Mouse (Mus musculus) spleen, embryonic (tissue): ENCODE data around the gene Arhgap33.

Source experiments
- CTCF ChIA-PET: fragments of 350-600 bp; sonication (Branson Sonifier 250); formaldehyde crosslinking; loops from one replicate; lab custom pipeline; 2022; lab: Charles Lee

The Arhgap33 gene

DNA sequence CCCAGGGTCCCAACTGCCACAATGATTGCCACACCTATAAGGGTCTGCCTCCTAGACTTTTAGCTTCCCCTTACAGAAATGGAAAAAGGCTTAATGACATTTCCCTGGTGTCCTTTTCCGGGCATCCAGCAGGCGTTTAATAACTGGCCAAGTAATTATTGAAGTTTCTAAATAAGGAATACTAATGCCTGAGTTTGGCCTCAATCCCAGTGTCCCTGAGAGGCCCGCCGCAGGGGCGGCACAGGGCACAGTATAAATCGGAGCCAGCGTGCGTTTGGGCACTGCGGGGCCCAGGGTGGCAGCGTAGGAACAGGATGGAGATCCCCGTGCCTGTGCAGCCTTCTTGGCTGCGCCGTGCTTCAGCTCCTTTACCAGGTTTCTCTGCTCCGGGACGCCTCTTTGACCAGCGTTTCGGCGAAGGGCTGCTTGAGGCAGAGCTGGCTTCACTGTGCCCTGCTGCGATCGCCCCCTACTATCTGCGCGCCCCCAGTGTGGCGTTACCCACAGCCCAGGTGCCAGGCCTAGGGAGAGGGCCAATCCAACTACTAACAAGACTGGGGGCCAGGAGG lies 18.2 kb upstream of the Arhgap33 start:
- CTCF ChIA-PET, result no interaction called here

DNA sequence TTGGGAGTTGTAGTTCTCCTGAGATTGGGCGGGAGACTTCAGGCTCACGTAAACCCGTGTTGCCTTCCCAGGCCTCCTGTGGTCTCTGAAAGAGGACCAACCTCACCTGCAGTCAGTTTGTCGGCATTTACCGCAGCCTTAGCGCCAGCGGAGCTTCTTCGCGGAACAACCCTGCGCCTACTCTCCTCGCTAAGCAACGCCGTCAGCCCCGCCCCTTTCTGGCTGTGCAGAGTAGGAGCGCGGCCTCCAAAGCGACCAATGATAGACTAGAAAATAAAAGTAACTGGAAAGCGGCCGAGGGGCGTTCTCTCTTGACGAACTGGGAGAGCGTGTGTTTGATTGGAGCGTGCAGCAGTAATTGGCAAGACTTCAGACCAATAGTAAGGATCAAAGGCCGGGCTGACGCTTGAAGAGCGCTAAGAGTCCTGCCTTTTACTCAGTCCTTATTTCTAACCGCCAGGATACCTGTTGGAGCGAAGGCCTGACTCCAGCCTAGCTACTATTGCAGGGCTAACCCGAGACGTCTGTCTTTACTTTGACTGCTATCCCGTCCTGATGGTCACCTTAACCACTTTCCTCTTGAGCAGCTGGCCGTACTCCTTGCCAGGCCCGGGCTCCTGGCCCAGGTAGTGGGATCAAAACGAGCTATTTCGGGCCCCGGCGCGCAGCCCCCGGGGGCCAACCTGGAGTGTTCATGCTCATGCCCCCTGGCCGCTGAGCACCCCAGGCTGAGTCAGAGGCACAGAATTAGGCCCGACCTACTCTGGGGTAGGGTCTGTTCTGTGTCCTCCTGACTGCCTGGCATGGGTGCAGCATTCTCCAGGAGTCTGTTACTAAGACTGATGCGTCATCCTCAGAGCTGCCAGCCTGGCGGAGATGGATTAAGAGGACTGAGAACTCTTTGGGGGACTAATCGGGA lies 17.5 kb upstream of the Arhgap33 start, which contains the start of the genes Hspb6 and Proser3:
Gene Hspb6 (plus strand): TSS at position 77 of the 919 bp plus-strand sequence.
Gene Proser3 (minus strand): TSS at position 198 of the 919 bp plus-strand sequence.
- CTCF ChIA-PET, result interaction anchor here (0.6 kb wide), 1 partner anchor 73 kb away, joined by 4 read pairs; no protein-coding TSS in a partner anchor

DNA sequence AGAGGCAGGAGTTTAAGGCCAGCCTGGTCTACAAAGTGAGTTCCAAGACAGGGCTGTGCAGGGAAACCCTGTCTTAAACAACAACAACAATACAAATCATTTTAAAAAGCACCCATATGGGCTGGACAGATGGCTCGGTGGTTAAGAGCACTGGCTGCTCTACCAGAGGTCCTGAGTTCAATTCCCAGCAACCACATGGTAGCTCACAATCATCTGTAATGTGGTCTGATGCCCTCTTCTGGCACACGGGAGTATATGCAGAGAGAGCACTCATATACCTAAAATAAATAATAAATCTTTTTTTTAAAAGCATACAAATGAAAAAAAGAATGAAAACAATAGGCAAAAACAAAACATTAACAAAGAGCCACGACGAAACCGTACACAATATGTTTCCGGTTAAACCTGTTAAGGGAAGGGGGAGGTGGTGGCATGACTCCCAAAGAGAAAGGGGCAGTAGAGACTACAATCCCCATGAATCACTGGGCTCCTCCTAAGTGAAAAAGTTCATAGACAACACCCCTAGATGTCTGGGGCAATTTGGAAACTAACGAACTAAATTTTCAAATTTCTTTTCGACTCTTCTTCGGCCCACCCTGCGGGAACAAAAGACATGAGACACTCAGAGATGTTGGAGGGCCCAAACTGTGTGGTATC lies 16.7 kb upstream of the Arhgap33 start:
- CTCF ChIA-PET, result interaction anchor here (0.6 kb wide), 1 partner anchor 204 kb away, joined by 4 read pairs; no protein-coding TSS in a partner anchor

DNA sequence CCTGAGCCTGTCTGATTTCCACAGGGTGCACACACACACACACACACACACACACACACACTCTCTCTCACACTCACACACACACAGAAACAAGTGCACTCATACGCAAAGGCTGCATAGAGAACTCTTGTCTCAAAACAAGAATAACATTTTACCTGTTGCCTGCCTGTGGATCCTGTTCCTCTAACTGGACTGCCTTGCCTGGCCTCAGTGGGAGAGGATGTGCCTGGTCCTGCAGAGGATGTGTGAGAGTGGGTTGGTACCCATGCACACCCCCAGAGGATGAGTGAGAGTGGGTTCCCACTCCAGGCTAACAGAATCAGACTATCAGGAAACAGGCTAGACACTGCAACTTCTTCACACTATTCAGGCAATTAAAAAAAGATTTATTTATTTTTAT lies 15.7 kb upstream of the Arhgap33 start:
- CTCF ChIA-PET, result interaction anchor here (0.6 kb wide), 1 partner anchor 203 kb away, joined by 4 read pairs; no protein-coding TSS in a partner anchor

DNA sequence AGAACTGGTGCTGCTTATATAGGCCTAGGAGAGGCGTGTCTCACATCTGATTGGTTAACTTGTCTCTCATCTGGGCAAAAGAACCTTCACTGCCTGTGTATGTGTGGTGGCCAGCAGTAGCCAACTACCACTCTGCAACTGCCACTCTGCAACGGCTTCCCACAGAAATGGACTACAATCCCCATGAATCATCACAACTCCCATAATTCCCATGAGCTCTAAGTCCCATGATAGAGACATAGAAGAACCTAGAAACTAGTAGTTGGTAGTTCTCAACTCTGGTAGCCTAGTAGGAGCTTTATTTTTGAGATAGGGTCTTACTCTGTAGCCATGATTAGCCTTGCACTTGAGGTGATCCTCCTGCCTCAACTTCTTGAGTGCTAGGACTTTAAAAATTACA lies 15.0 kb upstream of the Arhgap33 start:
- CTCF ChIA-PET, result interaction anchor here (0.5 kb wide), 1 partner anchor 12 kb away, joined by 7 read pairs; no protein-coding TSS in a partner anchor

DNA sequence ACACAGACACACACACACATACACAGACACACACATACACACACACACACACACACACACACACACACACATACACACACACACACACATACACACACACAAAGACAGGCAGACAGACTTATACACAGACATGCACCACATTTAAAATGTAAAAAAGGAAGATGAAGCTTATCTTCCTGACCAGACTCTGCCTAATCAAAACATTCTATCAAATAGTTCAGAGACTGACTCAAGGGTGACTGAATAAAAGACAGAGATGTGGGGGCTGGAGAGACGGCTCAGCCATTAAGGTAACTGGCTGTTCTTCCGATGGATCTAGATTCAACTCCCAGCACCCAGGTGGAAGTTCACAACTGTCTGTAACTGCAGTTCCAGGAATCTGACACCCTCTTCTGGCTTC lies 9.5 kb upstream of the Arhgap33 start:
- CTCF ChIA-PET, result no interaction called here

DNA sequence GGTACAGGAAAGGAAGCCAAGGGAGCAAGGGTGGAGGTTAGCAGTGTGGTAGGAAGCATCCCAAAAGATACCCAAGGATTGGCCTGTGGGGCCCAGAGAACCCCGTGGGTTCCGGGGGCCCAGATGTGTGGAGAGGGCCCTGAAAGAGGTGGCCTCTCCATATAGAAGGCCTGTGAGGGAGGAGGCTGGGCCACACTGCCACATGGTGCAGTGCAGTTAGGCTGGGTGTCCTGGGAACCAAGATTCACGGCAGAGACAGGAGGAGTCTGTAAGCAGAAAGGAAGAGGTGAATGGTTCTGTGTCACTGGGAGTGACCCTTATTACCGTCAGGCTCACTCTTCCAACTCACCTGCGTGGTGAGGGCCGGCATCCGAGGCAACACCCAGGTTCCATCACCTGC lies 5.7 kb upstream of the Arhgap33 start:
- CTCF ChIA-PET, result no interaction called here

DNA sequence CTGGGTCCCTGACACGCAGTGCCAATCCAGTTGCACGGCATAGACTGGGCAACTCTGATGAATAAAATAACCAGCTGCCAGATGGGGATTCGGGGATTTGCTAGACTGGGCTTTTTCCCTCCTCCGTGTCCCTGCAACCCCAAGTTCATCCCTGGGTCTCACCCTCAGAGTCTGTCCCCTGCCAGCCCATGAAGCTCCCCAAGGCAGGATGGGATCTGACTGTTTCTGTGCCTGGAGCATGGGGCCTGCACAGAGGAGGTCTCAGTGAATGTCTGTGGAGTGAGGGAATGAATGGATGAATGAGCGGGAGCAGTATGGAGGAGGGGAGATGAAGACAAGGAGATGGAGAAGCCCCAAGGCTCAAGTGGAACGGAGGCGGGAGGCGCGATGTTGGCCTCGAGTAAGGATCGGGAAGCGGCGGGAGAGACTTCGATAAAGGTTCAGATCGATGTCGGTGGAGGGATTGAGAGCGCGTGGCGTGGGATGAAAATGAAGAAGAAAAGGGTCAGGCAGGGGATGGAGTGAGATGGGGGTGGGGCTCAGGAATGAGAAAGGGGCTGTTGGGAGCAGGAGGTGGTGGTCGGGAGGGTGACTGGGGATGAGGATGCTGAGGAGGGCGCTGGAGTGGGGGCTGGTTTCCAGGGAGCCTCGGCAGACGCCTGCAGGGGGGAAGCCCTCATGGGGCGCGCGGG lies 773 bp downstream of the Arhgap33 start:
- CTCF ChIA-PET, result no interaction called here

DNA sequence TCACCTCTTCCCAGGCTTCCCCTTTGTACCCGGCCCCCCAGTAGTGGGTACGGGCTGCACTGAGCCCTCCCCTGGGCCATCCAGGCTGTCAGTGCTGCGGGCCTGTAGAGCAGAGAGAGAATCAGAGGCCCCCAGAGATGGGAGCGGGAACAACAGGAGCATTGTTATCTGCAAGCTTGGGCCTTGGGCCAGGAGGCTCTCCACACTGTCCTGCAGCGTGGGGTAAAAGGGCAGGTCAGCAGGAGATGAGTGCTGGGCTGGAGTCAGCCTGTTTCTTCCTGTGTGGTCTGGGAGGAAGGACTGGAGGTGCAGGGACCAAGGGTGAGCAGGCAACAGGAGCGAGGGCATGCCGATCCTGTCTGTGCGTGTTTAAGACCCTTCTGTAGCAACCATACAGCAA lies 1.9 kb downstream of the Arhgap33 start:
- CTCF ChIA-PET, result no interaction called here

DNA sequence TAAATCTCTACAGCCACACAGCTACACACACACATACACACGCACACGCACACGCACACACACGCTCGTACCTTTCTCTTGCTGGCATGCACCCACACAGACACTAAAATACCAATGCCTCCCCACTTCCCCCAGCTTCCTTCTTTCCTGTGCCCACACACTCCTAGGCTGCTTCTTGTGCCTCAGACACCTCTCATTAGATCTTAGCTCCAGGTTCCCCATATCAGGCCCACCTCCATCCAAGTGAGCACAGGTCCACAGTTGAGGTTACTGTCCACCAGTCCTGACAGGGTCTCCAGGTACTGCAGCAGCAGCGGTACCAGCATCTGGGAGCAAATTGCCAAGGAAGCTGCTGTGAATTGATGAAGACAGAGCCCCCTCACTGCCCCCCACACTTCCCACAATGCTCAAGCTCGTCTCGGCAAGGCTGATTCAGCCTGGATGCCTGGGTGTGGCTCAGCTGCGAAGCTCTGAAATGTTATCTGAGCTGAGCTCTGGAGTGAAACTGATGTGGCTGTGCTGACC lies 3.5 kb downstream of the Arhgap33 start:
- CTCF ChIA-PET, result no interaction called here

DNA sequence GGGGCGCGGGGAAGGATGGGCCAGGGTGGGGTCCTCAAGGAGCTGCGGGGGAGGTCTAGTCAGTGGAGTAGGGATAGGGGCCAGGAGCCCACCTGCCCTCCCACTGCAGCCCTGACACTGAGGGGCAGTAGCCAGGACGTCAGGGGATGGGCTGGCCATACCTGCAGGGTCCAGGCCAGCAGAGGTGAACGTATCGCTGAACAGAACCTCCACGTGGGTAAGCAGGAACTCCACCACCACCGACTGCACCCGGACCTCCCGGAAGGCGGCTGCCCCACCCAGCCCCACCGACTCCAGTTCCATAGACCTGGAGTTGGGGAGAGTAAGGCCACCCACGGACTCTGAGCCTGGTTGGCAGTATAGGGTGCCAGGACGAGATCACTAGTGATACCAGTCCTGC lies 7.9 kb downstream of the Arhgap33 start:
- CTCF ChIA-PET, result no interaction called here

DNA sequence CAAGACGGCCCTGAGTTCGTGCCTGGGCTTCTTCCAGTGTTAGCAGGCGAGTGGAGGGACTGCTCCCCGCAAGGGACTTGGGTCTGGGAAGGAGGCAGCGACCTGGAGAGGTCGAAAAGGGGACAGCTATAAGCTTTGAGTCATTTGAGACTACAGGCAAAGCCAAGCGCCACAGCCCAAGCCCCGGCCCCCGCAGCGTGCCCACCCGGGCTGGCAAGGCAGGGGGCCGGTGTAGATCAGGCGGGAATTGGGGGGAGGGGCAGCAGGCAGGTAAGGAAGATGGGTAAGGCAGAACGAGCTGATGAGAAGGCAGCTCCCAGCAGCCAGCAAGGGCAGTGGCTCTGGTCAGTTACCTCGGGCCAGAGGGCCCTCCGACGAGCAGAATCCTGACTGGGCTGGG lies 8.5 kb downstream of the Arhgap33 start:
- CTCF ChIA-PET, result no interaction called here

DNA sequence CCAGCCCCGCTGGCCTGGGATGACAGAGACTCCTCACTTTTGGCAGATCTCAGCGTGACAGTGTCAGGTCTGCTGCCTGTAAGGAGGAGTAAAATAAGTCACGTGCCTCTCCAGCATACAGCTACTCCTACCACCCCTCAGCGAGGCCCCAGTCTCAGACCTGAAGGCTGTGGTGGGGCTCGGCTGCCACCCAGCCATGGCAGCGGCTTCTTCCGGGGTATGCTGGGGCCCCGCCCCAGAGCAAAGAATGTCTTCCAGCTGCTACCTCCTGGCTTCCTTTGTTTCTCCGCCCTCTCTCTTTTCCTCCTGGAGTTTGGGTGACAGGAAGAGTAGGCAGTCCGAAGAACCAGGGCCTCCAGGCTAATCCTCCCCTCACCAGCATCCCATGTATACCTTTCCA lies 8.9 kb downstream of the Arhgap33 start:
- CTCF ChIA-PET, result no interaction called here

DNA sequence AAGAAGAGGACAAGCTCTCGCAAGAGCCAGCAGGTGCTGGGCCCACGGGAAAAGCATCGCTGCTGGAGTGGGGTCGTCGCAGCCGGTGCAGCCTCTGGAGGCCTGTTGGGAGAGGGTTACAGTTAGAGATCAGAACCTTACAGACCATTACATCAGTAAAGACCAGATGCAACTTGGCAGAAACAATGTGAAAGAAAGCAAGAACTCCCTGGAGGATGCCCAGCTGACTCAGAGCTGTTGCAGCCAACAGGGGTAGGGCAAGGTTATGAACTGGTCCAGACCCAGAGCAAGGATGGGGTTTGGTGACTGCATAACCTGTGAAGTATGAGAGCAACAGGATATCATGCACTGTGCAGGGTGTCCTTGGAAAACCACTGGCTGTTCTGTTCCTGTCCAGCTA lies 10.4 kb downstream of the Arhgap33 start:
- CTCF ChIA-PET, result interaction anchor here (0.7 kb wide), 1 partner anchor 535 kb away, joined by 10 read pairs; no protein-coding TSS in a partner anchor

DNA sequence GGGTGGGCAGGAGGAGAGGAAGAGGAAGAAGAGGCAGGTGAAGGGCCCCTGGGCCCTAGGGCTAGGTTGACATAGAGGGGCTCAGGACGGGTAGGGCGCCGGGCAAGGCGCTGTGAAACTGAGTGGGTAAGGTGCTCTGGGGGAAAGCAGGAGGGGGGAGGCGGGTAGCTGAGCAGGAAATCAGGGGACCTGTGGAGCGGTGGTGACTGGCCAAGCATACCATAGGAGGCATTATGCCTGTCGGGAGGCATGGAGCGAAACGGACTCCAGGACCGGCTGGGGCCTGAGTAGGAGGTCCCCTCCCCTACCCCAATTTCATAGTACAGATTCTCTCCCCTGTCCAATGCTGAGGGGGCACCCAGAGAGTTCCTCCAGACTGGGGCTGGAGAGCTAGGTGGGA lies 12.0 kb downstream of the Arhgap33 start:
- CTCF ChIA-PET, result no interaction called here

DNA sequence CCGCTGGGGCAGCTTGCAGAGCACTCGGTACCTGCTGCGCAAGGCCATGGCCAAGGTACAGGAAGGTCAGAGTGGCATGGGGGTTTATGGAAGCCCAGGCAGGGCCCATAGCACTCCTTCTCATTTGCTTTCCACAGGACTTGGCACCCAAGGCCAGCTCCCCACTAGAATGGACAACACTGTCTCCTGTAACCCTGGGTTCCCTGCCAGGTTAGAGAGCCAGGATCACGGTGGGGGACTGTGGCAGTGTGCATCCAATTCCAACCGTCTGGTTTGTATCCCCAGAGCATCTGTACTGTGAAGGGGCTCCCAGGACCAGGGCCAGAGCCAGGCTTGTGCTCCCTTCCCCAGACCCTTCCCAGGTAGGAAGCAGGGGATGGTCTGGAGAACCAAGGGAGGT lies 14.0 kb downstream of the Arhgap33 start:
- CTCF ChIA-PET, result interaction anchor here (0.5 kb wide), 1 partner anchor 187 kb away, joined by 6 read pairs; no protein-coding TSS in a partner anchor

DNA sequence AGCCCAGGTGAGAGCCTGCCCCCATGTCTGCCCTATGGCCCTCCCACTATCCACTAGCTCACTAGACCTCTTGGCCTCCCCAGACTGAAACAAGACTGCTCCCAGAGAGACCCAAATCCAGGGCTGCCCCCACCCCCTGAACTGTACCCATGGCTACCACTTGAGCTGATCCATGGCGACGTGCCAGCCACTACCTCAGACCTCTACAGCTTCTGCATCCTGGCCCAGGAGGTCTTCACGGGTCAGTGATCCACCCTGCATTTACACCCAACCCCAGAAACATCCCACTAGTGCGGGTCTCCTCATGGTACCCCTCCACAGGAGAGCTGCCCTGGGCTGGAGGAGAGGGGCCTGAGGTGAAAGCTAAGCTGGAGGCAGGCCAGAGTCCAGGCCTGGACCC lies 14.5 kb downstream of the Arhgap33 start:
- CTCF ChIA-PET, result interaction anchor here (0.5 kb wide), 1 partner anchor 187 kb away, joined by 6 read pairs; no protein-coding TSS in a partner anchor

DNA sequence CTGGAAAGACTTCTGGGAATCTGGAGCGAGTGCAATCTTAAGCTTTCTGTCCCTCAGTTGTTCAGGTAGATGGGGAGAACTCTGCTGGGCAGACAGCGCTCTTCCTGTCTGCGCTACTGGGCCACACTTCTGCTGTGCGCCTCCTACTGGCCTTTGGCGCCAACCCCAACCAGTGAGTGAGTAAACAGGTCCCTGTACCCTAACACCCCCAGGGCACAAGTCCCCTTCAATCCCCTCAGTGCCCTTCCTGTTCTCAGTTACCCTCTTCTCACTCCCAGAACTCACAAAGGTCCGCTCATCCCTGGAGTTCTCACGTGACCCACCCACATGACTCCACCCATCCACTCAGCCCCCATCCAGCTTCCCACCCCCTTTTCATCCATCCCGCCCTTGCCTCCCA lies 16.5 kb downstream of the Arhgap33 start:
- CTCF ChIA-PET, result no interaction called here

DNA sequence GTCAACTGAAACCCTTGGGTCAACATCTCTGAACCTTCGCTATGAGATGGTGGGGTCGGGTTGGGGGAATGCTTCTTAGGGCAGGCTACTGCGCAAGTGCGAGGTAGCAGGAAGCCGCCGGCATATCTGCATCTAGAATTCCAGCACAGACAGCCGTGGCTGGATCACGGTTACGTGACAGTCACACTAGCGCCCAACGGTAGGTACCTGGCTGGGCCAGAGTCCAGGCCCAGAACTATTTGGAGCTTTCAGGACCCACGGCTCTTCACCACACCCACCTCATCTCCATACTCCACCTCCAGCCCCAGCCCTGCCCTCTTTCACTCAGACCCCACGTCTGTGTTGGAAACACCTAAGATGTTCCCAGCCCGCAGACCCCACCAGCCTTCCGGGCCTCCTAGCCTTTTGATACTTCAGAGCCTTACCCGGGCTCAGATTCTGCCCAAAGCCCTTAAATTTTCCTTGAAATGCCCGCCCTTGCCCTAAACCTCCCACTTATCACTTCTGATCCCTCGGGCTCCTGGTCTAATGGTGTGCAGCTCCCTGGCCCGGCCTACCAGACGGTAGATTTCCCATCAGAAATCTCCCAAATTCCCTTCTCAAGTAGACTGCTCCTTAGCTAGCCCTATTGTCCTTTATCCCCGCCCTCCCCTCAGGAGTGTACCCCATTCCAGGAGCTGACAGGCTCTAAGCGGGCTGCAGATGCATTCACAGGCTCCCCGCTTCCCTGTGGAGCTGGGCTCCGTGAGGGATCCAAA lies 19.7 kb downstream of the Arhgap33 start:
- CTCF ChIA-PET, result no interaction called here

DNA sequence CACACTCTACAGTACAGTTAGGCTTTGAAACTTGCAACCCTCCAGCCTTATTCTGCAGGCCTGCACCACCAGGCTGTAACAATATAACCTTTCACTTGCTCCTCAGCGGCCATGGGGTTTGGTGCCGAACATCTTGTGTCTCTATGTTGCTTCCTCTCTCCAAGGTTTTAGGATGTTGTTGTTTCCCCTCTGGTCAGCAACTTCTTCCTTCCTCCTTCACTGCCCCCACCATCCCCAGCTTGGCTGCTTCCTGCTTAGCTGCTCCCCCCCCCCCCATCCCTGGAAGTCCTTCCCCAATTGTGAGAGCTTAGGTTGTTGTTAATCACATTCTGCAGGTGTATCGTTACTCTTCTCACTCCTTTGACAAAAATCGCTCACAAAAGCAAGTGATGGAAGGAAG lies 26.8 kb downstream of the Arhgap33 start:
- CTCF ChIA-PET, result no interaction called here
